Mouse (Mus musculus): ENCODE results near the gene Pou2f2. TPM values are rescaled to one million over a fixed set of nuclear protein-coding genes. Genes with fewer than 3 reads are reported as not detected.

Pou2f2 gene
- polyA plus RNA-seq, 1 experiment: 6.0 TPM

DNA sequence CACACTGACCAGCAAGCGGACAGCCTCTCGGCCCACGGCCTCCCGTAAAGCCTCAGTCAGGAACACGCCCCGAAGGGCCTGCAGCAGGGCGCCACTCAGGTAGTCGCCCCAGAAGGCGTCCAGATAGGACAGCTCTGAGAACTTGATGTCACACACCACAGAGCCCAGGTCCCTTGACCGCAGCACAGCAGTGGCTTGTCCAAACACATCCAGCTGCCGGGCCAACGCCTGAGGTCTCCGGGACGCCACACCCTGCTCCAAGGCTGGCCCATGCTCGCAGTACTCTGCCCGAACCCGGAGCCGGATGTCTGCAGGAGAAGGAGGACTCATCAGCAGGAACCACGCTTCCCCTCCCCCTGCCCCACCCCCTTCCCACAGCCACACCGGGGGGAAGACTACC lies 24.1 kb upstream of the Pou2f2 start:
- no peak for DNase-seq
- Histone ChIP-seq H3K4me3 (replicated peaks; ENCODE audit: extremely low read depth, low read depth, low read length) (no peak overlapping the region), H3K4me1 (ENCODE audit: control insufficient read depth, insufficient read depth, low read length) (peaks cover 2% of the 10 kb centered on the region; the same call in 1 of the 2 replicates)
- 79% methylated on average over 20 of the region's 20 CpGs for WGBS
- TF ChIP-seq POLR2A (IDR thresholded peaks at IDR 0.05; ENCODE audit: borderline replicate concordance, extremely low read depth, low read depth, low read length) (no peak), CTCF (IDR thresholded peaks at IDR 0.05; ENCODE audit: insufficient read depth, low read length) (no peak)

DNA sequence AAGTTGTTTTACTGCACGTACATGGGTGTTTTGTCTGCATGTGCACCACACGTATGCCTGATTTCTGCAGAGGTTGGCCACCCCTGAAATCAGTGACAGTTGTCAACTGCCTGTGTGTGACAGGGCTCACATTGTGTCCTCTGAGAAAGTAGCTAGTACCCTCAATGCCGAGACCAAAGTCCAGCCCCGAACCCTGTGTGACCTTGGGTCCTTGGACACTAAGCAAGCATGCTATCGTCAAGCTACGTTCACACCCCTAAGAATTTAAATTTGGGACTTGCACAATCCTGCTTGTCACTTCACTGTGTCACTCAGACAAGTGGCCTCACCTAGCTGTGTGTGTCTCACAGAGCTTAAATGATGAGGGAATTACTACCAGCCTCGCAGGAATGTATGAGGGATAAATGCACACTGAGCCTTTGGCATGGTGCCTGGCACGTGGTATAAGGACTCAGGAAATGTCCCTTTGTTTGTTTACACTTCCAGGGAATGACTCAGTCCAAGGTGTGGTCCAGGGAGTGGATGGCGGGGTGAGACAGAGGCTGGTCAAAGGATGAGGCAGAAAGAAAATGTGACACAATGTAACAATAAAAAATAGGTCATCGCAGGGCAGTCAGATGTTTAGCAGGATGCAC lies 18.0 kb upstream of the Pou2f2 start:
- H3K4me3 ChIP-seq (replicated peaks; ENCODE audit: extremely low read depth, low read depth, low read length): no peak overlapping the region

DNA sequence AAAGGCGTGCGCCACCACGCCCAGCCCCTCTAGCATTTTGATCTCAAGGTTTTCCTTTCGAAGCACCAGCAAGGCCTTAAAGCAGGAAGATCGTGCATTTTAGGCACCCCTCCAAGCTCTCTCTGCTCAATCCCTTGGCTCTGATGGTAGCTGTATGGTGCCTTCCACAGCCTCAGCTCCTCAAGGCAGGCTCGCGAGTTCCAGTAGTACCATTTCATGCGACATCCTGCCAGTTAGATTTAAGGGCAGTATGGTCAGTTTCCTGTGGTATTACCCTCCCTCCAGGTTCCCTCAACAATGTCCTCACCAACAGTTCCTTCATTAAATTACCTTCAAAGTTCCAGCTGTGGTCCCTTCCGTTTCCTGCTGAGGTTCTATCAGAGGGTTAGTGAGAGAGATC lies 16.6 kb upstream of the Pou2f2 start:
- 71% methylated on average over 9 of the region's 9 CpGs for WGBS
- no peak overlapping the region for H3K4me3 ChIP-seq (replicated peaks; ENCODE audit: extremely low read depth, low read depth, low read length)
- no peak for DNase-seq
- no peak for TF ChIP-seq POLR2A (IDR thresholded peaks at IDR 0.05; ENCODE audit: borderline replicate concordance, extremely low read depth, low read depth, low read length)
- no peak for TF ChIP-seq CTCF (IDR thresholded peaks at IDR 0.05; ENCODE audit: insufficient read depth, low read length)
- peaks cover 5% of the 10 kb centered on the region for H3K4me1 ChIP-seq (ENCODE audit: control insufficient read depth, insufficient read depth, low read length)

More for the DNA sequence above, 18.0 kb upstream of the Pou2f2 start:
- DNase-seq: no peak
- TF ChIP-seq POLR2A (IDR thresholded peaks at IDR 0.05; ENCODE audit: borderline replicate concordance, extremely low read depth, low read depth, low read length) (no peak), CTCF (IDR thresholded peaks at IDR 0.05; ENCODE audit: insufficient read depth, low read length) (no peak)
- 32% methylated on average over 10 of the region's 10 CpGs for WGBS
- H3K4me1 ChIP-seq (ENCODE audit: control insufficient read depth, insufficient read depth, low read length): peaks cover 5% of the 10 kb centered on the region

DNA sequence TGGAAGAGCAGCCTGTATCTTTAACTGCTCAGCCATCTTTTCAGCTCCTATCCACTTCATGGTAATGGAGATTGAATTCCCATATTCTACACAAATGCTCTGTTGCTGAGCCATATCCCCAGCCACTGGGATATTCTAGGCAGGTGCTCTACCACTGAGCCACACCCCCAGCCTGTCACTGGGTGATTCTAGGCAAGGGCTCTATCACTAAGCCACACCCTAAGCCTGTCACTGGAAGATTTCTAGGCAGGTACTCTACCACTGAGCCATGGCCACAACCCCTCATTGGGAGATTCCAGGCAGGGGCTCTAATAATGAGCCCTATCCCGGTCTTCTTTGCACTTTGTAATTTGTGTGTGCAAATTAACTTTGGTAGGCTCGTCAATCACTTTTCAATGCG lies 15.6 kb upstream of the Pou2f2 start:
- peaks cover 5% of the 10 kb centered on the region for H3K4me1 ChIP-seq (ENCODE audit: control insufficient read depth, insufficient read depth, low read length)
- DNase-seq: no peak
- 80% methylated on average over 3 of the region's 3 CpGs for WGBS
- no peak overlapping the region for H3K4me3 ChIP-seq (replicated peaks; ENCODE audit: extremely low read depth, low read depth, low read length)
- no peak for TF ChIP-seq CTCF (IDR thresholded peaks at IDR 0.05; ENCODE audit: insufficient read depth, low read length)

DNA sequence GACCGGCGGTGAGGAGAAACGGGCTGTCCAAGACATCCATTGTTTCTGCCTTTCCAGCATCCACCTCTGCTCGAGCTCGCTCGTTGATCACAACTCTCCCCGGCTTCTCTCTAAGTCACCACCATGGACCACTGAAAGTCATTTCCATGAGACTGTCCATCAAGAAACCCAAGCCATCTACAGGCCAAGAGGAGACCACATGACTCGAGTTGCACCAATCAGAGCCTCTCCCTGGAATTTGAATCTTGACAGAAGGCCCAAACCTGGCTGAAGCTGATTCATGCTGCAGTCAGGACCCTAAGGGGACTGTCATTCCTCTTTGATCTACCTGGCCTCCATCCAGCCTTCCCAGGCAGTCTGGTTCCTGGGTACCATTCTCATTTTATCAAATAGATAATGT lies 12.6 kb upstream of the Pou2f2 start:
- H3K4me1 ChIP-seq (ENCODE audit: control insufficient read depth, insufficient read depth, low read length): no peaks in the 10 kb centered on the region
- 79% methylated on average over 8 of the region's 8 CpGs for WGBS
- H3K4me3 ChIP-seq (replicated peaks; ENCODE audit: extremely low read depth, low read depth, low read length): no peak overlapping the region
- no peak for TF ChIP-seq POLR2A (IDR thresholded peaks at IDR 0.05; ENCODE audit: borderline replicate concordance, extremely low read depth, low read depth, low read length)
- no peak for TF ChIP-seq CTCF (IDR thresholded peaks at IDR 0.05; ENCODE audit: insufficient read depth, low read length)
- DNase-seq: no peak

DNA sequence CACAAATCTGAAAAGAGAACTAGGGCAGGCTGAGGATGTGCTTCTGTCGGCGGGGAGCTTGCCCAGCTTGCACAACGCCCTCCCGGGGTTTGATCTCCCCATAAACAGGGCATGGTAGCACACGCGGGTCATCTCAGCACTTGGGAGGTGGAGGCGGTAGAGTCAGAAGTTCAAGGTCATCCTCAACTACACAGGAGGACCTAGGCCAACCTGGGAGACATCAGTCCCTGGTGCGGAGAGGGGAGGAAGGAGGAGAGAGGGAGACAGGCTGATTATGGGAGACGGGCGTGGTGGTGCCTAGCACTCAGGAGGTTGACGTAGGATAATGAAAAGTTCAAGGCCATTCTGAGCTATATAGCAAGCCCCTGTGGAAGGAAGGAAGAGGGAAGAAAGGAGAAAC lies 11.3 kb upstream of the Pou2f2 start:
- Histone ChIP-seq H3K4me1 (ENCODE audit: control insufficient read depth, insufficient read depth, low read length) (no peaks in the 10 kb centered on the region), H3K4me3 (replicated peaks; ENCODE audit: extremely low read depth, low read depth, low read length) (no peak overlapping the region)
- TF ChIP-seq CTCF (IDR thresholded peaks at IDR 0.05; ENCODE audit: insufficient read depth, low read length) (no peak), POLR2A (IDR thresholded peaks at IDR 0.05; ENCODE audit: borderline replicate concordance, extremely low read depth, low read depth, low read length) (no peak)
- DNase-seq: no peak
- 77% methylated on average over 11 of the region's 11 CpGs for whole genome bisulfite sequencing

DNA sequence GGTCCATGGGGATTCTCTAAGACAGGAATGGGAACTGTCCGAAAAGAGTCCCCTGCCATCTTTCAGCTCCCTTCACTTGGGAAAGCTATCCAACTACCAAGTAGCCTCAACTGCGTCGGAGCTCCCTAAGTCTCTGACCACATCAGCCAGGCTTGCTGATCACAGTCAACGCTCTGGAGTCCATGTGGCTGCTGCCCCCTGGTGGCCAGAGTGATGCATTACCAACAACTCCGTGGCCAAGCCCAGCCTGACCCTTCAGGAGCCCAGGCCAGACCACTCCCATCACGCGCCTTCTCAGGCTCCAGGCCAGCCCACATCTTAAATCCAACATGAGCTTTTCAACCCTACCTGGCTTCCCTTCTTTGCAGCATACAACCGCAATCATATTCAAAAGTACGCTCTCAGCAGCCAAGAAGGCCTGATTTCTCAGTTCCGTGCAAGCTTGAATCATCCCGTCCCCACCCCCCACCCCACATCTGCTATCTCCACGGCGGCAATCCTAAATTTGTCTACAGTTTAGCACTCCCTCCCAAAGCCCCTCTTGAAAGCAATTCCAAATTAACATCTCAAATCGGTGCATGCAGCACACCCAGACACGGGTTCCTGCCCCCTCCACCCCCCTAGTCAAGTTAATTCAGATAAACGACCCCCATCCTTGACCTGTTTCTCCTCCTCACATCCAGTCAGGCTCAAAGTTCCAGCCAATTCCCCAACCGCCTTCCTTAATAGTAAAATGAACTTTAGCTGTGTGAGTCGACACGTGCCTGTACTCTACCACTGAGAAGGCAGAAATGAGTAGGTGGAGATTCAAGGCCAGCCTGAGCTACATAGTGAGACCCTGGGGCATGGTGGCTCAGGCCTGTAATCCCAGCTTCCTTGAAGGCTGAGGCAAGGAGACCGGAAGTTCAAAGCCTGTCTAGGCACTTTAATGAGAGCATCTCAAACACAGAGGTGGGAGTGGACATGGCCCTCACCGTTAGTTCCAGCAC lies 8.4 kb upstream of the Pou2f2 start:
- Histone ChIP-seq H3K4me1 (ENCODE audit: control insufficient read depth, insufficient read depth, low read length) (no peaks in the 10 kb centered on the region), H3K4me3 (replicated peaks; ENCODE audit: extremely low read depth, low read depth, low read length) (no peak overlapping the region)
- 29% methylated on average over 21 of the region's 21 CpGs for WGBS
- TF ChIP-seq CTCF (IDR thresholded peaks at IDR 0.05; ENCODE audit: insufficient read depth, low read length): peak; percentile 95
- TF ChIP-seq POLR2A (IDR thresholded peaks at IDR 0.05; ENCODE audit: borderline replicate concordance, extremely low read depth, low read depth, low read length): no peak
- peak; percentile 85 for DNase-seq

DNA sequence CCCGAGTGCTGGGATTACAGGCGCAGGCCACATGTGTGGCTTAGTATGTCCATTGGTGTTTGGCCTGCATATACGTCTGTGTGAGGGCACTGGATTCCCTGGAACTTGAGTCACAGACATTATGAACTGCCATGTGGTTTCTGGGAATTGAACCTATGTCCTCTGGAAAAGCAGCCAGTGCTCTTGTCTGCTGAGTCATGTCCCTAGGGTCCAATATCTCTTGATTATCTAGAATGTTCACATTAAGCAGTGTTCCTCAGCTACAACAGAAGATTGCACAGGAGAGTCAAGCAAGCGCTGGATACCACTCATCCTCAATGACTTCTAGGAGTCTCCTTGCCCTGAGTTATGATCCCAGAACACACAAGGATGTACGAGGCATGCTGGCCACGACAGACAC lies 4.6 kb upstream of the Pou2f2 start:
- no peaks in the 10 kb centered on the region for H3K4me1 ChIP-seq (ENCODE audit: control insufficient read depth, insufficient read depth, low read length)
- DNase-seq: no peak
- TF ChIP-seq CTCF (IDR thresholded peaks at IDR 0.05; ENCODE audit: insufficient read depth, low read length) (no peak), POLR2A (IDR thresholded peaks at IDR 0.05; ENCODE audit: borderline replicate concordance, extremely low read depth, low read depth, low read length) (no peak)
- no peak overlapping the region for H3K4me3 ChIP-seq (replicated peaks; ENCODE audit: extremely low read depth, low read depth, low read length)
- WGBS: 69% methylated on average over 6 of the region's 6 CpGs

DNA sequence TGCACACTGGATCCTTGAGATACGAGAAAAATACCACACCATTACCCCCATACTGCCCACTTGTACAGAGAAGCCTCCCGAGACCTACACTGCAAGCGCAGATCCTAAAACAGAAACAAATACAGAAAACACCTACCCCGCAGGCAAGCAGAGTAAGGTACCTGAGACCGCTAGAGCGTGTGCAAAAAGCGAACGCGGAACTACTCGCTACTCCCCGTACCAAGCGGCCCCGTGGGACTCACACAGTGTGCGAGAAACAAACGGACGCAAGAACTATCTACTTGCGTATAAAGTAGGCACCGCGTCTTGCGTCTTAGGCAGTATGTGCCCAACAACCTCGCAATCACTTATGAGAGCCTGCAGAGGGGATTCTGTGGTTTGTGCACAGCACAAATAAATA lies 2.3 kb upstream of the Pou2f2 start:
- peaks cover 3% of the 10 kb centered on the region; the same call in 1 of the 2 replicates for H3K4me1 ChIP-seq (ENCODE audit: control insufficient read depth, insufficient read depth, low read length)
- TF ChIP-seq CTCF (IDR thresholded peaks at IDR 0.05; ENCODE audit: insufficient read depth, low read length): no peak
- no peak for TF ChIP-seq POLR2A (IDR thresholded peaks at IDR 0.05; ENCODE audit: borderline replicate concordance, extremely low read depth, low read depth, low read length)
- H3K4me3 ChIP-seq (replicated peaks; ENCODE audit: extremely low read depth, low read depth, low read length): no peak overlapping the region
- no peak for DNase-seq
- WGBS: 9% methylated on average over 21 of the region's 21 CpGs

Data from lung, adult 2 months (tissue).